20 mouse cellular contexts compared by ENCODE assay signal in genomic region chr10:97589574-97589973, GRCm38 (mm10). TPM values are rescaled to one million over a fixed set of nuclear protein-coding genes. Genes with fewer than 3 reads are reported as not detected.
DNase-seq lines count a peak whose midpoint lies in the region; ATAC-seq and TF ChIP-seq lines count a peak whose summit lies in the region.
"Had no signal": no experiment of that assay in that cellular context is flagged by ENCODE, and none has a peak within 500 bp of the region (broad histone marks: within the 10 kb centered on the region; RNA-seq: fewer than 3 reads in every experiment).

No protein-coding gene starts in this region.

- H3K4me2 ChIP-seq in stomach, embryonic 14.5 days (replicated peaks; ENCODE audit: low read depth, low read length) = no peak overlapping the region
- no peak overlapping the region for H3K4me2 ChIP-seq in stomach, postnatal 0 days (replicated peaks; ENCODE audit: low read depth)
- no peak overlapping the region for H3K4me2 ChIP-seq in heart, embryonic 16.5 days (ENCODE audit: low read depth, low read length)
- H3K4me2 ChIP-seq: hindbrain, embryonic 15.5 days; liver, embryonic 12.5 days had no signal

- H3K36me3 ChIP-seq in stomach, embryonic 14.5 days (ENCODE audit: control insufficient read depth, insufficient read depth, low read length) = no peaks in the 10 kb centered on the region
- no peaks in the 10 kb centered on the region for H3K36me3 ChIP-seq in stomach, postnatal 0 days (ENCODE audit: control insufficient read depth, insufficient read depth, low read length)
- H3K36me3 ChIP-seq in heart, embryonic 16.5 days (ENCODE audit: control insufficient read depth, insufficient read depth) = no peaks in the 10 kb centered on the region
- H3K36me3 ChIP-seq: hindbrain, embryonic 15.5 days; liver, embryonic 12.5 days had no signal

- no peak for TF ChIP-seq CTCF in stomach, postnatal 0 days (IDR thresholded peaks at IDR 0.05; ENCODE audit: low read depth)

- no peaks in the 10 kb centered on the region for H3K9me3 ChIP-seq in stomach, embryonic 14.5 days (ENCODE audit: control insufficient read depth, low read depth, low read length)
- H3K9me3 ChIP-seq in stomach, postnatal 0 days (ENCODE audit: control insufficient read depth, low read length) = no peaks in the 10 kb centered on the region
- H3K9me3 ChIP-seq in heart, embryonic 16.5 days (replicated peaks; ENCODE audit: control insufficient read depth, low read length) = no peaks in the 10 kb centered on the region
- H3K9me3 ChIP-seq: hindbrain, embryonic 15.5 days; liver, embryonic 12.5 days had no signal

- TF ChIP-seq EP300 in stomach, postnatal 0 days (optimal IDR thresholded peaks at IDR 0.05) = no peak

- no peak for DNase-seq in frontal cortex, postnatal 10 days (ENCODE audit: low spot score in 2 of 2)
- DNase-seq in stomach, postnatal 0 days (ENCODE audit: low spot score) = no peak
- peak; percentile 43 for DNase-seq in skeletal muscle tissue, adult 2 months (ENCODE audit: low read depth, low spot score)
- no peak for DNase-seq in spleen, adult 12 weeks (ENCODE audit: low spot score)
- DNase-seq: adrenal gland, postnatal 25 days; cerebellum, adult 9-11 months; right cerebral cortex, postnatal 14 days; thymus, postnatal 25 days had no signal

- no peak overlapping the region for H3K9ac ChIP-seq in stomach, embryonic 14.5 days (replicated peaks; ENCODE audit: low read depth, low read length)
- H3K9ac ChIP-seq in stomach, postnatal 0 days (ENCODE audit: low read length) = no peak overlapping the region
- H3K9ac ChIP-seq in heart, embryonic 16.5 days (ENCODE audit: low read length) = no peak overlapping the region
- H3K9ac ChIP-seq: hindbrain, embryonic 15.5 days; liver, embryonic 12.5 days had no signal

- H3K27ac ChIP-seq in stomach, embryonic 14.5 days (ENCODE audit: low read length) = peak overlapping the region; percentile 91
- H3K27ac ChIP-seq in stomach, postnatal 0 days (replicated peaks) = no peak overlapping the region
- H3K27ac ChIP-seq in heart, embryonic 16.5 days (ENCODE audit: low read length) = peak overlapping the region; percentile 5
- H3K27ac ChIP-seq: hindbrain, embryonic 15.5 days; liver, embryonic 12.5 days had no signal

- H3K4me3 ChIP-seq in stomach, embryonic 14.5 days (ENCODE audit: low read depth, low read length) = no peak overlapping the region
- no peak overlapping the region for H3K4me3 ChIP-seq in stomach, postnatal 0 days (ENCODE audit: low read depth, low read length)
- no peak overlapping the region for H3K4me3 ChIP-seq in heart, embryonic 16.5 days (ENCODE audit: low read length)
- H3K4me3 ChIP-seq: erythroblast, embryonic 14.5 days; hindbrain, embryonic 15.5 days; liver, embryonic 12.5 days; megakaryocyte, embryonic 14.5 days had no signal

- WGBS in stomach, embryonic 14.5 days = 80% methylated on average over 6 of the region's 6 CpGs
- 68% methylated on average over 6 of the region's 6 CpGs for WGBS in stomach, postnatal 0 days
- WGBS in heart, embryonic 16.5 days = 30% methylated on average over 6 of the region's 6 CpGs

- no peaks in the 10 kb centered on the region for H3K27me3 ChIP-seq in stomach, embryonic 14.5 days (ENCODE audit: control insufficient read depth, insufficient read depth, low read length)
- H3K27me3 ChIP-seq in stomach, postnatal 0 days (ENCODE audit: control insufficient read depth, insufficient read depth, low read length) = no peaks in the 10 kb centered on the region
- H3K27me3 ChIP-seq in heart, embryonic 16.5 days (ENCODE audit: control insufficient read depth, insufficient read depth, low read length) = no peaks in the 10 kb centered on the region
- H3K27me3 ChIP-seq: CH12.LX; hindbrain, embryonic 15.5 days; liver, embryonic 12.5 days; megakaryocyte, embryonic 14.5 days had no signal

- peak; percentile 27; the same call in 1 of the 2 replicates for ATAC-seq in frontal cortex, adult (ENCODE audit: low TSS enrichment)
- no peak for ATAC-seq in stomach, embryonic 14.5 days (ENCODE audit: insufficient number of reproducible peaks, insufficient read depth, low FRiP score, low read depth)
- ATAC-seq in stomach, postnatal 0 days (ENCODE audit: low FRiP score, low TSS enrichment) = no peak
- ATAC-seq in heart, embryonic 16.5 days (replicated peaks; ENCODE audit: extremely low read depth, insufficient read depth, low FRiP score) = peak; percentile 75
- no peak for ATAC-seq in inflammation-experienced regulatory T-cells, adult 6 months
- ATAC-seq: forebrain, embryonic 16.5 days; liver, embryonic 12.5 days; midbrain, embryonic 16.5 days had no signal

- peaks cover 16% of the 10 kb centered on the region; the same call in 1 of the 2 replicates for H3K4me1 ChIP-seq in stomach, embryonic 14.5 days (ENCODE audit: control insufficient read depth, insufficient read depth, low read length)
- H3K4me1 ChIP-seq in stomach, postnatal 0 days (replicated peaks; ENCODE audit: control insufficient read depth, insufficient read depth) = no peaks in the 10 kb centered on the region
- no peaks in the 10 kb centered on the region for H3K4me1 ChIP-seq in heart, embryonic 16.5 days (ENCODE audit: control insufficient read depth, insufficient read depth, low read length)
- H3K4me1 ChIP-seq: hindbrain, embryonic 15.5 days; liver, embryonic 12.5 days; megakaryocyte, embryonic 14.5 days had no signal

RNA-seq across cellular contexts. Expression of gene Kera, which starts 17.1 kb away (rescaled TPM):
- polyA plus RNA-seq in stomach, embryonic 14.5 days (2014; fragmentation: Nextera tagmentation; extraction: Ambion mirVana) = 1.7 and 1.8 TPM in 2 replicates
- 0.35 TPM in 2 replicates for polyA plus RNA-seq in stomach, postnatal 0 days (2015; fragmentation: Nextera tagmentation; extraction: Ambion mirVana)
- polyA plus RNA-seq in heart, embryonic 16.5 days (2015; fragmentation: Nextera tagmentation; extraction: Ambion mirVana) = 0.21 and 0.35 TPM in 2 replicates
- polyA plus RNA-seq in inflammation-experienced regulatory T-cells, adult 6 months (2017; shearing (Covaris generic)) = not detected
- polyA plus RNA-seq: erythroblast, embryonic 14.5 days; forebrain, embryonic 16.5 days; liver, embryonic 12.5 days; midbrain, embryonic 16.5 days had no signal

RNA-seq across cellular contexts. Expression of gene Lum, which starts 24.6 kb away (rescaled TPM):
- 320 and 332 TPM in 2 replicates for polyA plus RNA-seq in stomach, embryonic 14.5 days (2014; fragmentation: Nextera tagmentation; extraction: Ambion mirVana)
- 143 and 155 TPM in 2 replicates for polyA plus RNA-seq in stomach, postnatal 0 days (2015; fragmentation: Nextera tagmentation; extraction: Ambion mirVana)
- polyA plus RNA-seq in heart, embryonic 16.5 days (2015; fragmentation: Nextera tagmentation; extraction: Ambion mirVana) = 91.3 and 93.1 TPM in 2 replicates
- not detected for polyA plus RNA-seq in inflammation-experienced regulatory T-cells, adult 6 months (2017; shearing (Covaris generic))
- polyA plus RNA-seq: erythroblast, embryonic 14.5 days had no signal

RNA-seq across cellular contexts. Expression of gene Epyc, which starts 54.3 kb away (rescaled TPM):
- polyA plus RNA-seq in stomach, embryonic 14.5 days (2014; fragmentation: Nextera tagmentation; extraction: Ambion mirVana) = 0.91 and 1.2 TPM in 2 replicates
- polyA plus RNA-seq in stomach, postnatal 0 days (2015; fragmentation: Nextera tagmentation; extraction: Ambion mirVana) = 0.54 and 0.89 TPM in 2 replicates
- 1.0 and 1.3 TPM in 2 replicates for polyA plus RNA-seq in heart, embryonic 16.5 days (2015; fragmentation: Nextera tagmentation; extraction: Ambion mirVana)
- not detected for polyA plus RNA-seq in inflammation-experienced regulatory T-cells, adult 6 months (2017; shearing (Covaris generic))
- polyA plus RNA-seq: erythroblast, embryonic 14.5 days; kidney, embryonic 14.5 days had no signal

Comparison
In these comparisons a context has a peak if more than half of its experiments do, and no peak if none do; other contexts are left out.
1. ATAC-seq: peak in frontal cortex, adult (single experiment) and heart, embryonic 16.5 days (single experiment); none in stomach, embryonic 14.5 days (single experiment), stomach, postnatal 0 days (single experiment) and inflammation-experienced regulatory T-cells, adult 6 months (single experiment).
2. RNA of gene Lum, which starts 24.6 kb away (polyA plus RNA-seq): 320 to 332 TPM in stomach, embryonic 14.5 days, 143 to 155 TPM in stomach, postnatal 0 days and 91.3 to 93.1 TPM in heart, embryonic 16.5 days; not detected in inflammation-experienced regulatory T-cells, adult 6 months; every median in the first group is over 10 times any median in the second.